Mouse (Mus musculus) myocyte (in vitro differentiated cells): ENCODE measurements around the gene Efnb2. TPM values are rescaled to one million over a fixed set of nuclear protein-coding genes. Genes with fewer than 3 reads are reported as not detected.

Source experiments
- H3K27me3 ChIP-seq: one replicate; pipeline ENCODE4 v1.6.1; 2011; ENCODE audit not compliant: control insufficient read depth, insufficient read depth, insufficient read length
- H3K36me3 ChIP-seq: one replicate; pipeline ENCODE4 v1.6.1; 2011; ENCODE audit not compliant: control insufficient read depth, insufficient read depth
- H3K4me2 ChIP-seq: one replicate; pipeline ENCODE4 v1.6.1; 2011; ENCODE audit warnings: low read depth, control low read depth
- H3K4me3 ChIP-seq: one replicate; pipeline ENCODE4 v1.5.1; 2011; ENCODE audit warnings: mild to moderate bottlenecking, control low read depth, moderate library complexity
- H3K79me2 ChIP-seq: one replicate; pipeline ENCODE4 v1.6.1; 2011; ENCODE audit not compliant: control insufficient read depth, insufficient read depth
- H3ac ChIP-seq: one replicate; pipeline ENCODE4 v1.6.1; 2011; ENCODE audit not compliant: control insufficient read depth, insufficient read length
- CEBPB ChIP-seq: IDR thresholded peaks from 2 replicates; pipeline ENCODE4 v1.6.1; 2011; ENCODE audit warnings: mild to moderate bottlenecking, moderate library complexity; ENCODE audit not compliant: poor library complexity, insufficient read depth, severe bottlenecking
- E2F4 ChIP-seq: IDR thresholded peaks from one replicate; pipeline ENCODE4 v1.6.1; 2011; ENCODE audit warnings: mild to moderate bottlenecking, control low read depth, moderate library complexity; ENCODE audit not compliant: insufficient read depth
- MAX ChIP-seq: IDR thresholded peaks from one replicate; pipeline ENCODE4 v1.6.1; 2011; ENCODE audit warnings: low read depth, mild to moderate bottlenecking, control low read depth
- MYOD1 ChIP-seq, 3 experiments: IDR thresholded peaks; one replicate each; pipeline ENCODE4 v1.6.1; 2011; ENCODE audit warnings: control low read depth in 2 of 3, low read depth in 2 of 3, mild to moderate bottlenecking in 2 of 3, moderate library complexity in 1 of 3; ENCODE audit not compliant: insufficient read length in 2 of 3, control insufficient read depth in 1 of 3
- MYOG ChIP-seq, 3 experiments: IDR thresholded peaks; one replicate each; pipeline ENCODE4 v1.6.1; 2011; ENCODE audit warnings: control low read depth in 2 of 3, low read depth in 2 of 3, mild to moderate bottlenecking in 2 of 3; ENCODE audit not compliant: insufficient read length in 2 of 3, control insufficient read depth in 1 of 3, insufficient read depth in 1 of 3
- POLR2A ChIP-seq: IDR thresholded peaks from one replicate; pipeline ENCODE4 v1.6.1; 2011; ENCODE audit warnings: low read depth, mild to moderate bottlenecking, control low read depth, moderate library complexity; ENCODE audit not compliant: insufficient read length
- POLR2AphosphoS2 ChIP-seq: IDR thresholded peaks from one replicate; pipeline ENCODE4 v1.6.1; 2011; ENCODE audit warnings: low read depth, control low read depth; ENCODE audit not compliant: insufficient read length
- REST ChIP-seq: IDR thresholded peaks from one replicate; pipeline ENCODE4 v1.6.1; 2011; ENCODE audit warnings: mild to moderate bottlenecking, control low read depth, moderate library complexity; ENCODE audit not compliant: insufficient read depth, insufficient read length
- SRF ChIP-seq: IDR thresholded peaks from one replicate; pipeline ENCODE4 v1.6.1; 2011; ENCODE audit warnings: low read depth; ENCODE audit not compliant: control insufficient read depth, insufficient read length
- TCF12 ChIP-seq: IDR thresholded peaks from one replicate; pipeline ENCODE4 v1.6.1; 2011; ENCODE audit warnings: mild to moderate bottlenecking, control low read depth; ENCODE audit not compliant: poor library complexity, insufficient read depth, severe bottlenecking
- TCF3 ChIP-seq: IDR thresholded peaks from one replicate; pipeline ENCODE4 v1.6.1; 2011; ENCODE audit warnings: low read depth, control low read depth; ENCODE audit not compliant: insufficient read length
- USF1 ChIP-seq: IDR thresholded peaks from one replicate; pipeline ENCODE4 v1.6.1; 2011; ENCODE audit warnings: low read depth, mild to moderate bottlenecking, control low read depth, moderate library complexity
- polyA plus RNA-seq: library from polyadenylated mRNA; unstranded; fragments of >200 nt; fragmentation: generic; extraction: Trizol; gene quantifications from one replicate; pipeline ENCODE4 v1.2.1, GENCODE M21; 2012; ENCODE audit warnings: missing spikeins

Efnb2 gene
- 10.3 TPM for polyA plus RNA-seq

GRCm38 (mm10) chr8:8661103-8661758, at the start of gene Efnb2:
Gene Efnb2 (minus strand): TSS chr8:8661242.
- Histone ChIP-seq H3K27me3 (no peaks in the 10 kb centered on the region), H3K4me2 (peak within 1 kb of the TSS; percentile 94)
- TF ChIP-seq E2F4 (peak; percentile 54), POLR2AphosphoS2 (peak; percentile 86), POLR2A (peak; percentile 93), SRF (peak; percentile 25), USF1 (no peak), TCF12 (no peak), MAX (no peak), REST (peak; percentile 39)

GRCm38 (mm10) chr8:8704813-8705212, 43.8 kb upstream of the Efnb2 start:
- H3ac ChIP-seq, result no peak overlapping the region
- H3K27me3 ChIP-seq, result no peaks in the 10 kb centered on the region
- no peaks in the 10 kb centered on the region for H3K36me3 ChIP-seq
- no peaks in the 10 kb centered on the region for H3K79me2 ChIP-seq
- H3K4me2 ChIP-seq, result no peak overlapping the region
- no peak overlapping the region for H3K4me3 ChIP-seq
- TF ChIP-seq MAX (no peak), CEBPB (no peak), REST (no peak), USF1 (no peak), TCF12 (no peak), MYOG (IDR thresholded peaks at IDR 0.05; ENCODE audit: control insufficient read depth in 1 of 3, insufficient read depth in 1 of 3, insufficient read length in 2 of 3, low read depth in 2 of 3) (no peak), TCF3 (no peak), POLR2A (no peak), E2F4 (no peak), POLR2AphosphoS2 (no peak), MYOD1 (IDR thresholded peaks at IDR 0.05; ENCODE audit: control insufficient read depth in 1 of 3, insufficient read length in 2 of 3, low read depth in 2 of 3) (no peak), SRF (no peak)

More at GRCm38 (mm10) chr8:8661103-8661758, at the start of gene Efnb2:
- peak within 1 kb of the TSS; percentile 86 for H3ac ChIP-seq
- H3K79me2 ChIP-seq, result peaks cover 55% of the 10 kb centered on the region
- H3K36me3 ChIP-seq, result peaks cover 5% of the 10 kb centered on the region
- peak within 1 kb of the TSS; percentile 88 for H3K4me3 ChIP-seq

- Histone ChIP-seq H3K27me3 (no peaks in the 10 kb centered on the region), H3K79me2 (no peaks in the 10 kb centered on the region), H3ac (no peak overlapping the region), H3K4me3 (no peak overlapping the region), H3K36me3 (no peaks in the 10 kb centered on the region), H3K4me2 (no peak overlapping the region)
- TF ChIP-seq POLR2A (no peak), E2F4 (no peak), SRF (no peak), POLR2AphosphoS2 (no peak), TCF12 (no peak)
Observed at GRCm38 (mm10) chr8:8703668-8704067, 42.6 kb upstream of the Efnb2 start.

GRCm38 (mm10) chr8:8700821-8701220, 39.8 kb upstream of the Efnb2 start:
- H3K4me3 ChIP-seq, result no peak overlapping the region
- no peaks in the 10 kb centered on the region for H3K36me3 ChIP-seq
- no peaks in the 10 kb centered on the region for H3K27me3 ChIP-seq
- TF ChIP-seq MYOD1 (IDR thresholded peaks at IDR 0.05; ENCODE audit: control insufficient read depth in 1 of 3, insufficient read length in 2 of 3, low read depth in 2 of 3) (no peak), SRF (no peak), POLR2AphosphoS2 (no peak), MAX (no peak), TCF3 (no peak)
- H3K4me2 ChIP-seq, result no peak overlapping the region
- H3ac ChIP-seq, result no peak overlapping the region
- no peaks in the 10 kb centered on the region for H3K79me2 ChIP-seq

- H3K79me2 ChIP-seq, result no peaks in the 10 kb centered on the region
- no peaks in the 10 kb centered on the region for H3K36me3 ChIP-seq
- no peak for TF ChIP-seq MYOD1 (IDR thresholded peaks at IDR 0.05; ENCODE audit: control insufficient read depth in 1 of 3, insufficient read length in 2 of 3, low read depth in 2 of 3)
- no peak for TF ChIP-seq MAX
- no peak for TF ChIP-seq REST
- TF ChIP-seq USF1, result no peak
- H3ac ChIP-seq, result no peak overlapping the region
- H3K27me3 ChIP-seq, result peaks cover 2% of the 10 kb centered on the region
- no peak overlapping the region for H3K4me3 ChIP-seq
- no peak overlapping the region for H3K4me2 ChIP-seq
Observed at GRCm38 (mm10) chr8:8700229-8700628, 39.2 kb upstream of the Efnb2 start.
